Mouse (Mus musculus) adrenal gland, adult 2 months (tissue): ENCODE data around the gene Zswim1. TPM values are rescaled to one million over a fixed set of nuclear protein-coding genes. Genes with fewer than 3 reads are reported as not detected.
"Not testable (repeated sequence)": the region's sequence is repeated elsewhere in the genome, so short reads cannot be mapped to it uniquely, and the experiment has no call there.

Source experiments
- DNase-seq: peaks from one replicate; pipeline ENCODE4 v3.0.0; 2021
- polyA plus RNA-seq: library from polyadenylated mRNA; depleted of rRNA; stranded (reverse); fragments of >200 nt; gene quantifications from 2 replicates; pipeline ENCODE4 v1.2.3, GENCODE M21; 2012
- total RNA-seq, 2 experiments: library from RNA; stranded (reverse); gene quantifications; 2 replicates each; pipeline ENCODE4 v1.2.3; 2021

The Zswim1 gene
- total and polyA plus RNA-seq, 3 experiments: 11.0 to 21.8 (median 11.7) TPM

GRCm38 (mm10) chr2:164827146-164827850 is 4.8 kb downstream of the Zswim1 start:
- no peak for DNase-seq

DNA sequence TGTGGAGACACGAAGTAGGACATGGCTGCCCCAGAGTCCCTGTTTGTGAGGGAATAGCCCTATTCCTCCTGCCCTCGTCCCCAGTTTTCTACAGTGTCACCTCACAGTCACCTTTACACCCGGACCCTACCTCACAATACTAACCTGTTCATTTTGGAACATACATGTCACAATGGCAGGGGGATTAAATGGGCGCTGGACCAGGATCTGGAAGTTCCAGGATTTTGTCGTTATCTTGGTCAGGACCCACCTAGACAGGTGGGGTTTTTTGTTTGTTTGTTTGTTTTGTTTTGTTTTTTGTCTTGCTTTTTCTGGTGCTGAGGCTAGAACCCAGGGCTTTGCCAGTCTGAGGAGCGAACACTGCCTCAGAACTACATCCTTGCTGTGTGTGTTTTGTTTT is 6.0 kb downstream of the Zswim1 start, which contains the start of gene Spata25:
TSS of gene Spata25 (minus strand) at position 101 of the 400 bp plus-strand sequence.
- DNase-seq: no peak

- DNase-seq: no peak
These were observed 6.6 kb downstream of the Zswim1 start for GRCm38 (mm10) chr2:164829090-164829489.

- no peak for DNase-seq
These were observed 8.5 kb downstream of the Zswim1 start for GRCm38 (mm10) chr2:164831029-164831428.

DNA sequence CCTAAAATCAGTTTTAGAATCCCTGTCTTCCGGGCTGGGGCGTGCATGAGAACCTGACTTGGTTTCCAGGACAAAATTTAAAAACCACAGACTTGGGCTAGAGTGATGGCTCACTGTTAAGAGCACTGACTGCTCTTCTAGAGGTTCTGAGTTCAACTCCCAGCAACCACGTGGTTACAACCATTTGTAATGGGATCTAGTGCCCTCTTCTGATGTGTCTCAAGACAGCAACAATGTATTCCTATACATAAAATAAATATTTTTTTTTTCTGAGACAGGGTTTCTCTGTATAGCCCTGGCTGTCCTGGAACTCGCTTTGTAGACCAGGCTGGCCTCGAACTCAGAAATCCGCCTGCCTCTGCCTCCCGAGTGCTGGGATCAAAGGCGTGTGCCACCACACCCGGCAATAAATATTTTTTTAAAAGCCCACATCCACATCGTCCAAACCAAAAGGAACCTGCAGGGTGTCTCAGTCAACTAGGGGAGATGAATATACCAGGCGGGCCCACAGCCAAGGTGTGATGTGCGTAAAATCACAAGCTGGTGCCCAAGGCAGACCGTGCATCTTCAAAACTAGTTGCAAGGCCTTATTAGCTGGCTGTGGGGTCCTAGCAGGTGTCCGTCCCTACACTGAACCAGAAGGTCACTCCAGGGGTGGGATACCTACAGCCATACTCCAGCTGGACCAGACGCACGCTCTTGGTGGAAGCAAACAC is 9.7 kb downstream of the Zswim1 start:
- no peak for DNase-seq

- peak; percentile 87 for DNase-seq
These were observed 10.3 kb downstream of the Zswim1 start, which contains the start of gene Ctsa for GRCm38 (mm10) chr2:164832748-164833301. TSS of gene Ctsa (plus strand) at chr2:164832873.

DNA sequence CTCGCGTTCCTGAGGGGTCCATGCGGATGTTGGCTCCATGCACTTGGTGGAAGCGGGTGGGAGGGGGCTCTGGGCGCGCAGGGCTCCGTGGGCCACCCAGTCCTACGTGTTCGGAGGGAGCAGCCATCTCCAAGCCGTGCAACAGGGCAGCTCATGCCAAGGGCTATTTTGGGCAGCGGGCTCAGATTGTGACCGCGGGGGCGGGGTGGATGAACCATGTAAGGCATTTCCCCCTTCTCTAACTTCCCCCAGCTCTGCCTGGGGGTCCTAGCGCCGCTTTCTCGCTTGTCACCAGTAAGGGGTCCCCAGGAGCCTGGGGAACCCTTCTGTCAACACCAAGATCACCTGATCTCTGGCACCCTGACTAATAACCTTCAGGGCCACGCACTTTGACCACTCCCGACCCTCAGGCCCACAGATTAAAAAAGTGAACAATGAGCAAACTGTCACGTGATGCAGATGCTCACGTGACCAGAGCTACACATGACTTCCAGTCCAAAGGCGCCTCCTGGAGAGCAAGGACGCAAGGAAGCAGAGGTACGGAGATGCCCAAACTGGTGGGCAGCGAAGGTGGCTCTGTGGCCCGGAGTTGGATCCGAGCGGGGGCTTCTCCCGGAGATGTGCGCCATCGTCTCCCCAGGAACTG is 11.0 kb downstream of the Zswim1 start, which contains the start of gene Neurl2:
TSS of gene Neurl2 (minus strand) at position 143 of the 646 bp plus-strand sequence.
- peak; percentile 89 for DNase-seq

GRCm38 (mm10) chr2:164834531-164834930 is 12.0 kb downstream of the Zswim1 start:
- no peak for DNase-seq

- DNase-seq: no peak
These were observed 12.7 kb downstream of the Zswim1 start for GRCm38 (mm10) chr2:164835164-164835563.

DNA sequence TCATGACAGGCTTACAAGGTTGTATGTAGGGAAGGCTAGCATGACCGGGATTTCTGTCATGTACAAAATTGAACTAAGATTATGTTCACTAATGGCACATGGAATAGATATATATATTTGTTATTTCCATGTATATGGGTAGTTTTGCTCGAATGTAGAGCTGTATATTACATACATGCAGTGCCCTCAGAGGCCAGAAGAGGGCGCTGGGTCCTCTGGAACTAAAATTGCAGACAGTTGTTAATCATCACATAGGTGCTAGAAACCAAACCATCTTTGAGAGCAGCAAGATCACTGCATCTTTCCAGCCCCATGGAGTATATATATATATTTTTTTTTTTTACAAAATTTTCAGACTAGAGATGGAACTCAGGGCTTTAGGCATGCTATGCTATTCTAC is 23.3 kb downstream of the Zswim1 start:
- no peak for DNase-seq

DNA sequence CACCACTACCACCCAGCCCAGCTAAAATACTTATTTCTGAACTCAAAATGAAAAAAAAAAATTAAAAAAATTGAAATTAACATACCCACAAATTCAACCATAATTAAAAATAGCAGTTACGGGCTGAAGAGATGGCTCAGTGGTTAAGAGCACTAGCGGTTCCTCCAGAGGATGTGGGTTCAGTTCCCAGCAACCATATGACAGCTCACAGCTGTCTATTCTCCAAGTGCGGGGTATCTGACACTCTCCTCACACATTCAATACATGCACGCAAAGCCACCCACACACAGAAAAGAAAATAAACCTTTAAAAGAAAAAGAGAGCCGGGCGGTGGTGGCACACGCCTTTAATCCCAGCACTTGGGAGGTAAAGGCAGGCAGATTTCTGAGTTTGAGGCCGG is 27.6 kb downstream of the Zswim1 start:
- DNase-seq: no peak

DNA sequence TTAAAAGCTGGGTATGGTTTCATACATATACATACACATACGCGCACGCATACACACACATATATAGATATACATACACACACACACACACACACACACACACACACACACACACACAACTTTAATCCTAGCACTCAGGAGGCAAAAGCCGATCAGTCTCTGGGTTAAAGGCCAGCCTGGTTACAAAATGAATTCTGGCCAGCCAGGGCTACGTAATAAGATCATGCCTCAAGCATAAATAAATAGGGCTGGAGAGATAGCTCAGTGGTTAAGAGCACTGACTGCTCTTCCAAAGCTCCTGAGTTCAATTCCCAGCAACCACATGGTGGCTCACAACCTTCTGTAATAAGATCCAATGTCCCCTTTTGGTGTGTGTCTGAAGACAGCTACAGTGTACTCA is 33.1 kb downstream of the Zswim1 start:
- not testable (repeated sequence) for DNase-seq

DNA sequence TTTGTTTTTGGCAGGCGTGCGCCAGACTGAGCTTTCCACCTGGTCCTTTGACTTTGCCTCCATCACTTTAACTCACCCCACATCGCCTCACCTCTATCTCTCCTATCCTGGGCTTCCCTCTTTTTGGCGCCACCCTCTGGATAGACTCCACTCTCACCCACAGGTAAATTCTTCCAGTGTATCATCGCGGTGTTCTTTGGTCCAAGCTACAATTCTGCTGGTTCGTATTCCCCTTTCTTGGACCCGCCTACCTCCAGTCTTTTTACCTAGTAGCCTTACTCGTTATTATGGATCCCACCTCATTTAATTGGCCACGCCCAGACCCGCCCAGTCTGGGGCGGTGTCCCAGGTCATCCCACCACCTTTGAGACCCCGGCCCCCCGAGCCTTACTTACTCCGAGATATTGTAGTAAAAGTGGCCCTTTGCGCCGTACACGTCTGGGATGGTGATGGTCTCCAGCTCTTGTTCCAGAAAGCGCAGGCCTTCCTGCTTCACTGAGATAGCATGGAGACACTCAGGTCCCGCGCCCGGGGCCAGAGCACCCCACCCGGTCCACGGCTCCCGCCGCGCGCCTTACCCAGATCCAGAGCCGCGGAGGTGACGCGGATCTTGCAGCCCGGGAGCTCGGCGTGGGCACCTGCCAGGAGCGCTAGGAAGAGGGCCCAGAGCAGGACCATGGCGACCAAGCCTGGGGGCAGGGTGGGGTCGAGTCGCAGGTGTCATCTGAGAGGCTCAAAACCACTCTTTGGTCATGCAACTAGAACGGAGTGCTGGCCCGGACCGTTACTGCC is 34.0 kb downstream of the Zswim1 start:
- peak; percentile 40 for DNase-seq

GRCm38 (mm10) chr2:164857101-164857821 is 34.8 kb downstream of the Zswim1 start, which contains the start of gene Pltp:
TSS of gene Pltp (minus strand) at chr2:164857711.
- peak; percentile 57 for DNase-seq

GRCm38 (mm10) chr2:164857842-164858553 is 35.5 kb downstream of the Zswim1 start:
- no peak for DNase-seq

- no peak for DNase-seq
These were observed 36.7 kb downstream of the Zswim1 start for GRCm38 (mm10) chr2:164859155-164859554.

GRCm38 (mm10) chr2:164859640-164860432 is 37.4 kb downstream of the Zswim1 start:
- no peak for DNase-seq

- DNase-seq: no peak
These were observed 38.6 kb downstream of the Zswim1 start for GRCm38 (mm10) chr2:164861094-164861493.

DNA sequence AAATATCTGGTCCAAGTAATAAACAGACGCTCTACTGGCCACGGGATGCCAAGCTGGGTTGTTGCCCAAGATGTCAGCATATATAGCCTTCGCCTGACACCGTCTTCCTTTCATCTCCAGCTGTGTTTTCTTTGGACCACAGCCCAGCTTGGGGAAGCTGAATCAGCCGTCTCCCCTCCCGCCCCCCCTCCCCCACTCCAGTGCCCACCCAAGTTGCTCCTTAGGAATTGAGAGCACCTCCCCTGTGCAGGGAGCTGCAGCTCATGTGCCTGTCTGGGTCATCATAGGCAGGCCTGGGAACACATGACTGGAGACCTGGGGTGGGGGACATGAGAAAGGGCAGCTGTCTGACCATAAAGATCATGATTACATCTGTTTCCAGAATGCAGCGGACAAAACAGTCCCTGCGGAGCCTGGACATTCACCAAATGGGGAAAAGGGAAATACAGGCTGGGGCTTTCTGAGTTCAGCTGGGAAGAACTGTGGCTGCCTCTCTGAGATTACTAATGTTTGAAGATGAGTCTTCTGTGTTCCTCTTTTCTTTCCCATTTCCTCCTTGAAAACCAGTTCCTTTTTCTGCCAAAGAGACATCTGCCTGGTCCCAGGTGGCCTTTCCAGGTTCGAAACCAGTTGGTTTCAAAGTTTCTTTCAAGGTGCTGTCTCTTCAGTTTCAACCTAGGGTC is 39.8 kb downstream of the Zswim1 start:
- peak; percentile 79 for DNase-seq
